Mouse (Mus musculus) adrenal gland, adult (tissue): Measurements from ENCODE around the gene Nptx1.
A peak's percentile ranks its signal among the peaks of the same experiment; 100 is the strongest.

Experiments
- DNase-seq, 2 experiments: peaks; one replicate each; pipeline ENCODE4 v3.0.0; 2022 to 2023; ENCODE audit warnings: low spot score in 1 of 2; ENCODE audit not compliant: inconsistent age in 2 of 2

The Nptx1 gene

GRCm38 (mm10) chr11:119551468-119551867 is 3.9 kb upstream of the Nptx1 start:
- no peak for DNase-seq

- DNase-seq: no peak
Measured at GRCm38 (mm10) chr11:119550546-119551335, 3.2 kb upstream of the Nptx1 start.

- peak in 1 of 2 experiments; percentile 35 for DNase-seq
Measured at GRCm38 (mm10) chr11:119549371-119549811, 1.8 kb upstream of the Nptx1 start.

- peak in 1 of 2 experiments; percentile 57 for DNase-seq
Measured at GRCm38 (mm10) chr11:119548741-119549370, 1.3 kb upstream of the Nptx1 start.

- DNase-seq: peak in 1 of 2 experiments; percentile 47
Measured at GRCm38 (mm10) chr11:119547951-119548591, 518 bp upstream of the Nptx1 start.

GRCm38 (mm10) chr11:119546496-119547182 is 914 bp downstream of the Nptx1 start:
- DNase-seq: peak in 1 of 2 experiments; percentile 68

- no peak for DNase-seq
Measured at GRCm38 (mm10) chr11:119545741-119546495, 1.6 kb downstream of the Nptx1 start.

- no peak for DNase-seq
Measured at GRCm38 (mm10) chr11:119545281-119545680, 2.3 kb downstream of the Nptx1 start.

GRCm38 (mm10) chr11:119544518-119545105 is 2.9 kb downstream of the Nptx1 start:
- peak in 1 of 2 experiments; percentile 70 for DNase-seq

- no peak for DNase-seq
Measured at GRCm38 (mm10) chr11:119543816-119544517, 3.6 kb downstream of the Nptx1 start.

GRCm38 (mm10) chr11:119542886-119543285 is 4.7 kb downstream of the Nptx1 start:
- no peak for DNase-seq

GRCm38 (mm10) chr11:119542371-119542770 is 5.2 kb downstream of the Nptx1 start:
- no peak for DNase-seq

- DNase-seq: no peak
Measured at GRCm38 (mm10) chr11:119541082-119541481, 6.5 kb downstream of the Nptx1 start.

GRCm38 (mm10) chr11:119540560-119540959 is 7.0 kb downstream of the Nptx1 start:
- no peak for DNase-seq

- DNase-seq: no peak
Measured at GRCm38 (mm10) chr11:119539944-119540343, 7.6 kb downstream of the Nptx1 start.

- DNase-seq: no peak
Measured at GRCm38 (mm10) chr11:119533745-119534144, 13.8 kb downstream of the Nptx1 start.

GRCm38 (mm10) chr11:119532460-119532859 is 15.1 kb downstream of the Nptx1 start:
- no peak for DNase-seq

- DNase-seq: no peak
Measured at GRCm38 (mm10) chr11:119528930-119529329, 18.6 kb downstream of the Nptx1 start.
